Mouse (Mus musculus): ENCODE measurements around the gene Apba3.

The Apba3 gene

GRCm38 (mm10) chr10:81303761-81304160, 37.0 kb downstream of the Apba3 start:
- DNase-seq (ENCODE audit: low read depth, low spot score): peak; percentile 54
- H3K36me3 ChIP-seq (ENCODE audit: control insufficient read depth, insufficient read depth, low read length, poor library complexity, severe bottlenecking): peaks cover 5% of the 10 kb centered on the region
- no peaks in the 10 kb centered on the region for H3K27me3 ChIP-seq (ENCODE audit: control insufficient read depth, insufficient read depth, low read length, poor library complexity, severe bottlenecking)

- DNase-seq (ENCODE audit: low read depth, low spot score): peak; percentile 85
- Histone ChIP-seq H3K36me3 (ENCODE audit: control insufficient read depth, insufficient read depth, low read length, poor library complexity, severe bottlenecking) (peaks cover 5% of the 10 kb centered on the region), H3K27me3 (ENCODE audit: control insufficient read depth, insufficient read depth, low read length, poor library complexity, severe bottlenecking) (no peaks in the 10 kb centered on the region)
Observed at GRCm38 (mm10) chr10:81304597-81305238, 38.0 kb downstream of the Apba3 start.

- no peaks in the 10 kb centered on the region for H3K27me3 ChIP-seq (ENCODE audit: control insufficient read depth, insufficient read depth, low read length, poor library complexity, severe bottlenecking)
- DNase-seq (ENCODE audit: low read depth, low spot score): no peak
- peaks cover 7% of the 10 kb centered on the region for H3K36me3 ChIP-seq (ENCODE audit: control insufficient read depth, insufficient read depth, low read length, poor library complexity, severe bottlenecking)
Observed at GRCm38 (mm10) chr10:81305663-81306062, 38.9 kb downstream of the Apba3 start.

GRCm38 (mm10) chr10:81306173-81306668, 39.5 kb downstream of the Apba3 start:
- no peaks in the 10 kb centered on the region for H3K27me3 ChIP-seq (ENCODE audit: control insufficient read depth, insufficient read depth, low read length, poor library complexity, severe bottlenecking)
- peak; percentile 63 for DNase-seq (ENCODE audit: low read depth, low spot score)
- H3K36me3 ChIP-seq (ENCODE audit: control insufficient read depth, insufficient read depth, low read length, poor library complexity, severe bottlenecking): peaks cover 7% of the 10 kb centered on the region

GRCm38 (mm10) chr10:81306837-81307682, 40.3 kb downstream of the Apba3 start:
- H3K36me3 ChIP-seq (ENCODE audit: control insufficient read depth, insufficient read depth, low read length, poor library complexity, severe bottlenecking): peaks cover 9% of the 10 kb centered on the region
- no peaks in the 10 kb centered on the region for H3K27me3 ChIP-seq (ENCODE audit: control insufficient read depth, insufficient read depth, low read length, poor library complexity, severe bottlenecking)
- no peak for DNase-seq (ENCODE audit: low read depth, low spot score)

- Histone ChIP-seq H3K36me3 (ENCODE audit: control insufficient read depth, insufficient read depth, low read length, poor library complexity, severe bottlenecking) (peaks cover 19% of the 10 kb centered on the region), H3K27me3 (ENCODE audit: control insufficient read depth, insufficient read depth, low read length, poor library complexity, severe bottlenecking) (no peaks in the 10 kb centered on the region)
- peak; percentile 42 for DNase-seq (ENCODE audit: low read depth, low spot score)
Observed at GRCm38 (mm10) chr10:81309571-81309970, 42.8 kb downstream of the Apba3 start.

- no peaks in the 10 kb centered on the region for H3K27me3 ChIP-seq (ENCODE audit: control insufficient read depth, insufficient read depth, low read length, poor library complexity, severe bottlenecking)
- no peak for DNase-seq (ENCODE audit: low read depth, low spot score)
Observed at GRCm38 (mm10) chr10:81313581-81313980, 46.8 kb downstream of the Apba3 start.

GRCm38 (mm10) chr10:81314201-81314600, 47.4 kb downstream of the Apba3 start:
- H3K36me3 ChIP-seq (ENCODE audit: control insufficient read depth, insufficient read depth, low read length, poor library complexity, severe bottlenecking): peaks cover 22% of the 10 kb centered on the region
- H3K27me3 ChIP-seq (ENCODE audit: control insufficient read depth, insufficient read depth, low read length, poor library complexity, severe bottlenecking): no peaks in the 10 kb centered on the region
- no peak for DNase-seq (ENCODE audit: low read depth, low spot score)

More at GRCm38 (mm10) chr10:81313581-81313980, 46.8 kb downstream of the Apba3 start:
- H3K36me3 ChIP-seq (ENCODE audit: control insufficient read depth, insufficient read depth, low read length, poor library complexity, severe bottlenecking): peaks cover 22% of the 10 kb centered on the region

GRCm38 (mm10) chr10:81315587-81315986, 48.8 kb downstream of the Apba3 start:
- H3K36me3 ChIP-seq (ENCODE audit: control insufficient read depth, insufficient read depth, low read length, poor library complexity, severe bottlenecking): peaks cover 20% of the 10 kb centered on the region
- H3K27me3 ChIP-seq (ENCODE audit: control insufficient read depth, insufficient read depth, low read length, poor library complexity, severe bottlenecking): no peaks in the 10 kb centered on the region
- DNase-seq (ENCODE audit: low read depth, low spot score): no peak

- H3K36me3 ChIP-seq (ENCODE audit: control insufficient read depth, insufficient read depth, low read length, poor library complexity, severe bottlenecking): peaks cover 19% of the 10 kb centered on the region
- DNase-seq (ENCODE audit: low read depth, low spot score): peak; percentile 67
Observed at GRCm38 (mm10) chr10:81316338-81317060, 49.7 kb downstream of the Apba3 start.

GRCm38 (mm10) chr10:81317273-81317672, 50.5 kb downstream of the Apba3 start:
- H3K36me3 ChIP-seq (ENCODE audit: control insufficient read depth, insufficient read depth, low read length, poor library complexity, severe bottlenecking): peaks cover 16% of the 10 kb centered on the region
- DNase-seq (ENCODE audit: low read depth, low spot score): no peak
- H3K27me3 ChIP-seq (ENCODE audit: control insufficient read depth, insufficient read depth, low read length, poor library complexity, severe bottlenecking): no peaks in the 10 kb centered on the region

More at GRCm38 (mm10) chr10:81316338-81317060, 49.7 kb downstream of the Apba3 start:
- H3K27me3 ChIP-seq (ENCODE audit: control insufficient read depth, insufficient read depth, low read length, poor library complexity, severe bottlenecking): no peaks in the 10 kb centered on the region

- Histone ChIP-seq H3K36me3 (ENCODE audit: control insufficient read depth, insufficient read depth, low read length, poor library complexity, severe bottlenecking) (peaks cover 14% of the 10 kb centered on the region; the same call in 1 of the 2 replicates), H3K27me3 (ENCODE audit: control insufficient read depth, insufficient read depth, low read length, poor library complexity, severe bottlenecking) (no peaks in the 10 kb centered on the region)
- DNase-seq (ENCODE audit: low read depth, low spot score): no peak
Observed at GRCm38 (mm10) chr10:81318589-81319329, 52.0 kb downstream of the Apba3 start.

GRCm38 (mm10) chr10:81319330-81319699, 52.6 kb downstream of the Apba3 start:
- Histone ChIP-seq H3K36me3 (ENCODE audit: control insufficient read depth, insufficient read depth, low read length, poor library complexity, severe bottlenecking) (peaks cover 17% of the 10 kb centered on the region), H3K27me3 (ENCODE audit: control insufficient read depth, insufficient read depth, low read length, poor library complexity, severe bottlenecking) (no peaks in the 10 kb centered on the region)
- DNase-seq (ENCODE audit: low read depth, low spot score): peak; percentile 36

All from splenic B cell, adult 2 months (primary cell).